In genomic region chr1:154116188-154116710, GRCm38 (mm10) we compare ENCODE assay signal across 28 mouse cellular contexts.
DNase-seq lines count a peak whose midpoint lies in the region; ATAC-seq and TF ChIP-seq lines count a peak whose summit lies in the region.
"Had no signal": no experiment of that assay in that cellular context is flagged by ENCODE, and none has a peak within 500 bp of the region (broad histone marks: within the 10 kb centered on the region; RNA-seq: fewer than 3 reads in every experiment).

No protein-coding gene starts in this region.

- no peak overlapping the region for H3K27ac ChIP-seq in intestine, embryonic 14.5 days (ENCODE audit: low read depth)
- no peak overlapping the region for H3K27ac ChIP-seq in intestine, embryonic 16.5 days (ENCODE audit: low read length)
- H3K27ac ChIP-seq in testis, adult 2 months (ENCODE audit: control insufficient read depth, insufficient read depth, low read depth, low read length) = peak overlapping the region; percentile 80
- H3K27ac ChIP-seq in MEL (ENCODE audit: control insufficient read depth, low read depth, low read length) = no peak overlapping the region
- H3K27ac ChIP-seq: forebrain, embryonic 13.5 days; heart, adult 2 months; heart, embryonic 13.5 days; hindbrain, embryonic 15.5 days; limb, embryonic 13.5 days; liver, embryonic 12.5 days; midbrain, embryonic 13.5 days had no signal

- H3K9me3 ChIP-seq in intestine, embryonic 14.5 days (ENCODE audit: control insufficient read depth, low read length) = no peaks in the 10 kb centered on the region
- H3K9me3 ChIP-seq in intestine, embryonic 16.5 days (ENCODE audit: control insufficient read depth, low read length) = no peaks in the 10 kb centered on the region
- no peaks in the 10 kb centered on the region for H3K9me3 ChIP-seq in MEL (replicated peaks; ENCODE audit: insufficient read depth, low read length)
- H3K9me3 ChIP-seq: forebrain, embryonic 13.5 days; heart, embryonic 13.5 days; hindbrain, embryonic 15.5 days; limb, embryonic 13.5 days; liver, embryonic 12.5 days; megakaryocyte, embryonic 14.5 days; midbrain, embryonic 13.5 days; stomach, embryonic 15.5 days had no signal

- H3K36me3 ChIP-seq in intestine, embryonic 14.5 days (ENCODE audit: control insufficient read depth, insufficient read depth, low read length) = no peaks in the 10 kb centered on the region
- H3K36me3 ChIP-seq in intestine, embryonic 16.5 days (ENCODE audit: control insufficient read depth, insufficient read depth, low read length) = no peaks in the 10 kb centered on the region
- no peaks in the 10 kb centered on the region for H3K36me3 ChIP-seq in testis, adult 2 months (ENCODE audit: control insufficient read depth, insufficient read depth, low read length)
- no peaks in the 10 kb centered on the region for H3K36me3 ChIP-seq in MEL (ENCODE audit: control insufficient read depth in 1 of 2, insufficient read depth in 2 of 2, low read length in 2 of 2)
- H3K36me3 ChIP-seq: heart, embryonic 13.5 days; hindbrain, embryonic 15.5 days; limb, embryonic 13.5 days; liver, embryonic 12.5 days; midbrain, embryonic 13.5 days; stomach, embryonic 15.5 days had no signal

- DNase-seq in intestine, embryonic 14.5 days (ENCODE audit: low spot score) = peak; percentile 12
- no peak for DNase-seq in testis, postnatal 14 days (ENCODE audit: low spot score)
- no peak for DNase-seq in MEL (ENCODE audit: low read depth, low spot score)
- no peak for DNase-seq in cerebellum, adult 11 months
- DNase-seq in embryo, embryonic 11 days = no peak
- DNase-seq: adrenal gland, adult 2 months; B cell, adult 2 months; cerebellum, adult 8-10 months; cerebellum, postnatal 25 days; gastrocnemius, postnatal 25 days; heart, adult 2 months; kidney, adult 9 months; kidney, postnatal 10 days; liver, postnatal 0 days; lung, postnatal 4 days; right cerebral cortex, postnatal 25 days; thymus, postnatal 4 days had no signal

- 79% methylated on average over 7 of the region's 7 CpGs for WGBS in intestine, embryonic 14.5 days
- 74% methylated on average over 7 of the region's 7 CpGs for WGBS in intestine, embryonic 16.5 days

- no peak for TF ChIP-seq RAD21 in MEL (IDR thresholded peaks at IDR 0.05; ENCODE audit: low read depth, low read length)

- no peaks in the 10 kb centered on the region for H3K79me2 ChIP-seq in MEL (ENCODE audit: control insufficient read depth, insufficient read depth, low read length, poor library complexity)

- H3K27me3 ChIP-seq in intestine, embryonic 14.5 days (replicated peaks; ENCODE audit: control insufficient read depth, insufficient read depth, low read length) = no peaks in the 10 kb centered on the region
- H3K27me3 ChIP-seq in intestine, embryonic 16.5 days (replicated peaks; ENCODE audit: control insufficient read depth, insufficient read depth, low read length) = no peaks in the 10 kb centered on the region
- no peaks in the 10 kb centered on the region for H3K27me3 ChIP-seq in testis, adult 2 months (ENCODE audit: control insufficient read depth, insufficient read depth, low read length)
- no peaks in the 10 kb centered on the region for H3K27me3 ChIP-seq in MEL (ENCODE audit: control insufficient read depth in 1 of 2, insufficient read depth in 2 of 2, low read length in 2 of 2)
- H3K27me3 ChIP-seq: forebrain, embryonic 13.5 days; heart, embryonic 13.5 days; hindbrain, embryonic 15.5 days; limb, embryonic 13.5 days; liver, embryonic 12.5 days; midbrain, embryonic 13.5 days; stomach, embryonic 15.5 days had no signal

- 0 out of 2 replicates have a peak, but pooled peaks cover 7% of the 10 kb centered on the region for H3K4me1 ChIP-seq in intestine, embryonic 14.5 days (replicated peaks; ENCODE audit: control insufficient read depth, insufficient read depth, low read length)
- peaks cover 8% of the 10 kb centered on the region; the same call in 1 of the 2 replicates for H3K4me1 ChIP-seq in intestine, embryonic 16.5 days (ENCODE audit: control insufficient read depth, insufficient read depth, low read length)
- H3K4me1 ChIP-seq in testis, adult 2 months (ENCODE audit: control insufficient read depth, insufficient read depth, low read length) = peaks cover 5% of the 10 kb centered on the region
- H3K4me1 ChIP-seq in MEL (ENCODE audit: control insufficient read depth in 1 of 2, insufficient read depth in 2 of 2, low read length in 2 of 2) = no peaks in the 10 kb centered on the region

- no peak for TF ChIP-seq EP300 in MEL (IDR thresholded peaks at IDR 0.05; ENCODE audit: low read depth in 1 of 2, low read length in 2 of 2)

- ATAC-seq in intestine, embryonic 14.5 days (replicated peaks; ENCODE audit: low FRiP score, low TSS enrichment, low read depth) = no peak
- no peak for ATAC-seq in intestine, embryonic 16.5 days
- ATAC-seq: forebrain, embryonic 13.5 days; inflammation-experienced regulatory T-cells, adult 6 months; liver, embryonic 12.5 days; liver, postnatal 0 days; midbrain, embryonic 13.5 days had no signal

- TF ChIP-seq POLR2A in testis, adult 2 months (IDR thresholded peaks at IDR 0.05; ENCODE audit: control insufficient read depth, low read depth, low read length) = no peak
- TF ChIP-seq POLR2A in MEL (IDR thresholded peaks at IDR 0.05; ENCODE audit: control insufficient read depth in 1 of 2, insufficient read depth in 1 of 2, low read depth in 1 of 2, low read length in 2 of 2, poor library complexity in 1 of 2) = no peak

- no peak overlapping the region for H3K4me2 ChIP-seq in intestine, embryonic 14.5 days (ENCODE audit: low read length)
- no peak overlapping the region for H3K4me2 ChIP-seq in intestine, embryonic 16.5 days (ENCODE audit: low read depth, low read length)
- H3K4me2 ChIP-seq: forebrain, embryonic 13.5 days; heart, embryonic 13.5 days; hindbrain, embryonic 15.5 days; limb, embryonic 13.5 days; liver, embryonic 12.5 days; midbrain, embryonic 13.5 days; stomach, embryonic 15.5 days had no signal

- no peak for TF ChIP-seq CTCF in testis, adult 2 months (IDR thresholded peaks at IDR 0.05; ENCODE audit: control insufficient read depth, insufficient read depth, insufficient replicate concordance, low read depth, low read length)
- TF ChIP-seq CTCF in MEL (IDR thresholded peaks at IDR 0.05 in 2 of 3, conservative IDR thresholded peaks at IDR 0.05 in 1 of 3; ENCODE audit: control insufficient read depth in 1 of 3, insufficient read depth in 1 of 3, low read depth in 2 of 3, low read length in 3 of 3, poor library complexity in 1 of 3, severe bottlenecking in 1 of 3) = no peak

- no peak overlapping the region for H3K9ac ChIP-seq in intestine, embryonic 14.5 days (ENCODE audit: low read length)
- H3K9ac ChIP-seq in intestine, embryonic 16.5 days (ENCODE audit: low read depth, low read length) = no peak overlapping the region
- H3K9ac ChIP-seq in MEL (ENCODE audit: control insufficient read depth, low read depth, low read length, poor library complexity, severe bottlenecking) = no peak overlapping the region
- H3K9ac ChIP-seq: forebrain, embryonic 13.5 days; heart, embryonic 13.5 days; hindbrain, embryonic 15.5 days; limb, embryonic 13.5 days; liver, embryonic 12.5 days; liver, postnatal 0 days; midbrain, embryonic 13.5 days; stomach, embryonic 15.5 days had no signal

- no peak overlapping the region for H3K4me3 ChIP-seq in intestine, embryonic 14.5 days (ENCODE audit: low read depth, low read length)
- H3K4me3 ChIP-seq in intestine, embryonic 16.5 days (ENCODE audit: low read length) = no peak overlapping the region
- H3K4me3 ChIP-seq in testis, adult 2 months (ENCODE audit: control insufficient read depth, low read depth, low read length) = no peak overlapping the region
- H3K4me3 ChIP-seq in MEL (ENCODE audit: control insufficient read depth in 1 of 2, insufficient read depth in 1 of 2, low read depth in 2 of 2, low read length in 2 of 2) = no peak overlapping the region
- H3K4me3 ChIP-seq: forebrain, embryonic 13.5 days; heart, adult 2 months; heart, embryonic 13.5 days; hindbrain, embryonic 15.5 days; limb, embryonic 13.5 days; liver, embryonic 12.5 days; megakaryocyte, embryonic 14.5 days; midbrain, embryonic 13.5 days; stomach, embryonic 15.5 days had no signal

TF ChIP-seq in MEL, 35 proteins besides CTCF, POLR2A, EP300 and RAD21:
- peak; percentile 36; the same call in 1 of the 2 replicates for TF ChIP-seq ZNF384 (IDR thresholded peaks at IDR 0.05; ENCODE audit: low read depth, low read length)
- no peak for TF ChIP-seq SMC3 (IDR thresholded peaks at IDR 0.05; ENCODE audit: low read depth, low read length)
